Mouse (Mus musculus): Measurements from ENCODE around the gene Mark2.
"Not testable (repeated sequence)": the region's sequence is repeated elsewhere in the genome, so short reads cannot be mapped to it uniquely, and the experiment has no call there.

Mark2 gene

GRCm38 (mm10) chr19:7341512-7342397, at the start of gene Mark2:
Gene Mark2, minus strand, starts transcription at chr19:7341860.
- DNase-seq (ENCODE audit: extremely low spot score) = peak; percentile 98

GRCm38 (mm10) chr19:7388488-7388887, 46.8 kb upstream of the Mark2 start:
- DNase-seq (ENCODE audit: extremely low spot score) = no peak

- DNase-seq (ENCODE audit: extremely low spot score) = no peak
Measured at GRCm38 (mm10) chr19:7386042-7386441, 44.4 kb upstream of the Mark2 start.

GRCm38 (mm10) chr19:7382903-7383865, 41.5 kb upstream of the Mark2 start, which contains the start of gene Spindoc:
Gene Spindoc, minus strand, starts transcription at chr19:7382994.
- DNase-seq (ENCODE audit: extremely low spot score) = peak; percentile 99

GRCm38 (mm10) chr19:7382248-7382902, 40.7 kb upstream of the Mark2 start:
- DNase-seq (ENCODE audit: extremely low spot score) = peak; percentile 85

- DNase-seq (ENCODE audit: extremely low spot score) = no peak
Measured at GRCm38 (mm10) chr19:7381906-7382247, 40.2 kb upstream of the Mark2 start.

GRCm38 (mm10) chr19:7377639-7378038, 36.0 kb upstream of the Mark2 start:
- DNase-seq (ENCODE audit: extremely low spot score) = no peak

- no peak for DNase-seq (ENCODE audit: extremely low spot score)
Measured at GRCm38 (mm10) chr19:7374491-7374890, 32.8 kb upstream of the Mark2 start.

- DNase-seq (ENCODE audit: extremely low spot score) = not testable (repeated sequence)
Measured at GRCm38 (mm10) chr19:7369469-7369868, 27.8 kb upstream of the Mark2 start.

GRCm38 (mm10) chr19:7353636-7354035, 12.0 kb upstream of the Mark2 start:
- DNase-seq (ENCODE audit: extremely low spot score) = no peak

- DNase-seq (ENCODE audit: extremely low spot score) = no peak
Measured at GRCm38 (mm10) chr19:7352809-7353495, 11.3 kb upstream of the Mark2 start.

- no peak for DNase-seq (ENCODE audit: extremely low spot score)
Measured at GRCm38 (mm10) chr19:7349993-7350392, 8.3 kb upstream of the Mark2 start.

- peak; percentile 77 for DNase-seq (ENCODE audit: extremely low spot score)
Measured at GRCm38 (mm10) chr19:7345235-7345755, 3.6 kb upstream of the Mark2 start.

GRCm38 (mm10) chr19:7342646-7343045, 986 bp upstream of the Mark2 start:
- DNase-seq (ENCODE audit: extremely low spot score) = no peak

- DNase-seq (ENCODE audit: extremely low spot score) = no peak
Measured at GRCm38 (mm10) chr19:7340780-7341475, 732 bp downstream of the Mark2 start.

- no peak for DNase-seq (ENCODE audit: extremely low spot score)
Measured at GRCm38 (mm10) chr19:7340371-7340779, 1.3 kb downstream of the Mark2 start.

- DNase-seq (ENCODE audit: extremely low spot score) = no peak
Measured at GRCm38 (mm10) chr19:7339867-7340266, 1.8 kb downstream of the Mark2 start.

- no peak for DNase-seq (ENCODE audit: extremely low spot score)
Measured at GRCm38 (mm10) chr19:7339026-7339425, 2.6 kb downstream of the Mark2 start.

GRCm38 (mm10) chr19:7337781-7338342, 3.8 kb downstream of the Mark2 start:
- no peak for DNase-seq (ENCODE audit: extremely low spot score)

GRCm38 (mm10) chr19:7335656-7336055, 6.0 kb downstream of the Mark2 start:
- DNase-seq (ENCODE audit: extremely low spot score) = no peak
